Mouse (Mus musculus) lung, postnatal 4 days (tissue): Measurements from ENCODE around the gene Ccr1l1.

Experiments
- DNase-seq, 2 experiments: peaks; one replicate each; pipeline ENCODE4 v3.0.0; 2021

The Ccr1l1 gene

DNA sequence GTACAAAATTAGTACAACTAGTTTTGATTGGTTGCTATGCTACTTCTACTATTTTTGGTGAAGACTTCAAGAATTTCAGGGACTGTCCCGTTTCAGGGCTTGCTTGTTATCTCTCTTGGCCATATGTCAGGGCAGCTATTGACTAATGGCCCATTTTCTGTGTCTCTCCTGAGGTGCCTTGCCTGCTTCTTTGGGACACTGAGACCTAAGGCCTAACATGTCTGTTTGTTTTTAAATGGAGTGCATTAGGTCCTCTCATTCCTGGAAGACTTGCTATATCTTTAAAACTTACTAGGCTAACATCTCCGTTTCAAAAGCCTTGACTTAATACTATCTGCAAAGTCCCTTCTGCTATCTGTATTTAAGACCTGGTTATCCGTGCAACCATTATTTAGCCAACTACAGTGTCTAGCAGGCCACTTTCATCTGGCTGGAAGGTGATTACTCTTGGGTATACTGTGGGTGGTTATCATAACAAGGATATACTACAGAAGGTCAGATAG is 20.2 kb downstream of the Ccr1l1 start:
- no peak for DNase-seq

DNA sequence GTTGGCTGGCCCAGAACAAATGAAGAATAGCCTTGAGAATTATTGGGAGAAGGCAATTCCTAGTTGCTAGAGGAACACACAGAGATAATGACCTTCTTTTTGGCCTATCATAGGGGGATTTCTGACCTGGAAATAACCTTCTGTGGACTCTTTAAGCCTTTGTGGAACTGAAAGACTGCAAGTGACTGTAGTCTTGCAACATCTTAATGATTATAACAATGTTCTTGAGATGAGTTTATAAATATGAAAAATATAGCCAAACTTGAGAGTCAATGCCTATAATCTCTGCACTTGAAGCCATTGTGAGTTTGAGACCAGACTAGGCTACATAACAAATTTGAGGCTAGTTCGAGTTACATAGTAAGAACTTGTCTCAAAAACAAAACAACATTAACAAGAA is 21.3 kb downstream of the Ccr1l1 start:
- DNase-seq = no peak

DNA sequence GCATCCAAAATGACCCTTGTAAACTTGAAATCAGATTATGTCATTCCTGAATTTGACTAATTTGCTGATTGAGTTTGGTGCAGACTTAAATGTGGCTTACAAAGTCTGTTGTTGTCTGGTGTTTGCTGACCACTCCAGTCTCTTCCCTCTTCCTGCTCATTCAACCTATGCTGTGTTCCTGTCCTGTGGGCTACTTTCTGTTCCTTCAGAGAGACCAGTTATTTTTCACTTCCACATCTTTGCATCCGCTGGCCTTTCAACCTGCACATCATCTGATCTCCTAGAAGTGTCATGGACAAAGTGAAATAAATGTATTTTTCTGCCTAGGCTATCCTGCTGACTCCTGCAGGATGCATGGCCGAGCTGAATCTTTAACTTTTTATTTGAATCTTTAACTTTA is 24.7 kb downstream of the Ccr1l1 start:
- DNase-seq = no peak

DNA sequence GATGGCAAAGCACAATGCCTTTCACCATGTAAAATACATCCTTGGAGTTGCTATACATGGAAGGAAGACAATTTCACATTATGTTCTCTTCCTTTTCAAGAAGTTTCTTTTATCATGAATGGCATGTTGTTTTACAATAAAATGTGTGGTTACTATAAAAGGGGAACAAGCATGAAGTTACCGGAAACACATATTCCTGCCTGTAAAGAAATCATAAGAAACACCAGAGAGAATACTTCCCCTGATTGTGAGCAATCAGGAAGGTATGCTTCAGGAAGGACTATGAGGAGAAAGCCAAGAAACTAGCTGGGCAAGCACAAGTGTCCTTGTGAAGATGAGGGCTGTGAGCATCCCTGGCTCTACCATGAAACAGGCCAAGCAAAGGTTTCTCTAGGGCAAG is 27.0 kb downstream of the Ccr1l1 start:
- no peak for DNase-seq

DNA sequence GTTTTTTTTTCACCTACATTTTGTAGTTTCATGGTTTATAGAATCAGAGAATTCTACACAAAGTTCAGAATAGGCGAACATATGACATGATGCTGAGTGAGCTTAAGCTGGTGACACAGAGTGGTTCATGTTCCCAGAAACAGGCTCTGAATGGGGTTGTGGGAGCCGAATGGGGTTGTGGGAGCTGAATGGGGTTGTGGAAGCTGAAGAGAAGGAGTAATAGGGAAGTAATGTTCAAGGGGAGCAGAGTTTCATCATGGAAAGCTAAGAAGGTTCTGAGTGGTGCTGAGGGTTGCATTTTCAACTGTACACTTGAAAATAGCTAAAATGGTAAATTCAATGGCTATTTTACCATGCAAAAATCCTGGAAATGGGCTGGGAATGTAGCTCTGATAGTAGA is 28.8 kb downstream of the Ccr1l1 start:
- DNase-seq = no peak

DNA sequence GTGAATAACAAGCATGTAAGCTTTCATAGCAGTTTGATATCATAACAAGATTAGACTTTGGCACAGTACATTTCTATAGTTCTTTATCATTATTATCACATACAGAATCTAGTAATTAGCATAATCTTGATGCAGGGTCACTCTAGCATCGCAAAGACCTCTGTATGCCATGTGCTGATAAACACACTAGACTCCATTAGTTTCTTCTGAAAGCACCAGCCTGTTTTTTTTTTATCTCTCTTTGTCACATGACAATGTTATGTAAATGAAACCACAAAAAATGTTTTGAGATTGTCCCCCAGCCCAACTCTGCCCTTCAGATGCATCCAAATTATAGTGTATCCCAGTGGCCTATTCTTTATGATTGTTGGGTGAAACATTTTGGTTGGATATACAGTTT is 30.4 kb downstream of the Ccr1l1 start:
- no peak for DNase-seq

DNA sequence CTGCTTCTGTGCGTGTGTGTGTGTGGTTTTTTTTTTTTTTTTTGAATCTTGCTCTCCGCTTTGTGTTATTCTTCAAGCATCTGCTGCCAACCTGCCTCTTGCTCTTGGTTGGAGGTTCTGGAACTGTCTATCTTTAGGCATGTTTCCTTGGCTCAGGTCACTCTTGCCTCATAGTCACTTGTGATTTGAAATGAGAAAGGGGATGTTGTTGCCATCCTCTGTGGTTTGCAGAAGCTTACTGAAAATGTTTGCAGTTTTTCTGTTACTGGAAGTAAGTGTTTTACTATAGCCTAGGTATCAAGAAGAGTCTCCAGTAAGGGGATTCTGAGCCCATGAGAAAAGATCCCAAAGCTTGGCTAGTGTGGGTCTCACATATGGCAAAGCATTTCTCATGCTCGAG is 36.2 kb downstream of the Ccr1l1 start:
- DNase-seq = no peak

DNA sequence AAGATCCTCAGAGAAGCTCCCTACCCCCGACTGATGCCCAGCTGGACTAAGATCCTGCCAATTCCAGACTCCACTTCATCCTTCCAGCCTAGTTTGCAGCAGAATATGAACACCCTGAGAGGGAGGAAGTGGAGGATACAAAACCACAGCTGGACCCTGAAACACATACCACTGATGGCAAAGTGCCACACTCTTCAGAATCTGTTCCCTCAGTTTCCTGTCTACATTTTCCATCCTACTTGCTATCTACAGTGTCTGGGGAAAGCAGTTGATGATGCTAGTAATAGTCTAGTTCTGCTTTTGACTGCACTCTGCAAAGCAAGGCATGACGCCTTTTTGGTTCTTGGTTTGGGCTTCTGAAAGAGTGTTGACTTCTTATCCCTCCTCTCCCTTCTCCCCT is 36.9 kb downstream of the Ccr1l1 start:
- peak in 1 of 2 experiments; percentile 34 for DNase-seq

DNA sequence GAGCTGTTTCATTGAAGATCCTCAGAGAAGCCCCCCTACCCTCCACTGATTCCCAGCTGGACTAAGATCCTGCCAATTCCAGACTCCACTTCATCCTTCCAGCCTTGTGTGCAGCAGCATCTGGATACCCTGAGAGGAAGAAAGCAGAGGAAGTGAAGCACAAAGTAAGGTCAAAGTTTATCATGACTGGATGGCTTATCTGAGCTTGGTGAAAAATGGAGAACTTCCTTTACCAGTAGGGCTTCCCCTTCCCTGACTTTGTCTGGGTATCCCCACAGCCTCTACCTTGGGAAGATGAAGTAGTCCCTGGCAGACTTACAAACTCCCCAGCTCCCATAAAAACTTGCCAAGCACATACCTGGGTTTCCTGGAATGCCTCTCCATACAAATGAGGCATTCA is 37.6 kb downstream of the Ccr1l1 start:
- no peak for DNase-seq

DNA sequence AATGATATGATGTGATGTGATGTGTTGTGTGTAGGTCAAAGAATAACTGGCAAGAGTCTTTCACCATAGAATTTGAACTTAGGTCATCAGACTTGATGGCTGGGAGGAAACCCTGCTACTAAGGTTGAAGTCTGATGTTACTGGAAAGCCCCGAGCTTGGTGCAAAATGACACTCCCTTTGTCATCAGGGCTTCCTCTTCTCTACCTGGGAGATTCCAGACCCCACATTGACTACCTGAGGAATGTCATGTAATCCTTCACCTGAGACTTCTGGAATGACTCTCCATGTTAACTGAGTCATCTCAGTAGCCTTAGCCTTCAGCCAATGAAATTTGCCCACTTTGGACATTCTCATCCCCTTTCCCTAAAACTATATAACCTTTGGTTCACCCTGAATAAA is 38.0 kb downstream of the Ccr1l1 start:
- DNase-seq = no peak

DNA sequence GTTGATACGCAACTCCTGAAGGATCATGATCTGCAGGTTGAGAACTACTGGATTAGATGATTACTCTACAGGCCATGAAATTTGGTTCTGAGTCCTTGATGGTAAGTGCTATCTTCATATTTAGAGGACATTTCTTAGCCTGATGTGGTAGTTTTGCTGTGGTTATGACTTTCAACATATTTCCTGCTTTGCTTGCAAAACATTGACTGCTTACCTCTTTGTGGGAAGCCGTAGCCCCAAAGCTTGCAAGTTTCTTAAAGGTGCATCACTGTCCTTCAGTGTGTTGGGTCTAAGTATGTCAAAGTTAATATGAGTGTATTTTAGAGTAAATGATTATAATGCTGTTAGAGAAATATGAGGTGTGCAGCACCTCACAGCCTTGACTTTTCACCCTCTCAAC is 40.2 kb downstream of the Ccr1l1 start:
- no peak for DNase-seq

DNA sequence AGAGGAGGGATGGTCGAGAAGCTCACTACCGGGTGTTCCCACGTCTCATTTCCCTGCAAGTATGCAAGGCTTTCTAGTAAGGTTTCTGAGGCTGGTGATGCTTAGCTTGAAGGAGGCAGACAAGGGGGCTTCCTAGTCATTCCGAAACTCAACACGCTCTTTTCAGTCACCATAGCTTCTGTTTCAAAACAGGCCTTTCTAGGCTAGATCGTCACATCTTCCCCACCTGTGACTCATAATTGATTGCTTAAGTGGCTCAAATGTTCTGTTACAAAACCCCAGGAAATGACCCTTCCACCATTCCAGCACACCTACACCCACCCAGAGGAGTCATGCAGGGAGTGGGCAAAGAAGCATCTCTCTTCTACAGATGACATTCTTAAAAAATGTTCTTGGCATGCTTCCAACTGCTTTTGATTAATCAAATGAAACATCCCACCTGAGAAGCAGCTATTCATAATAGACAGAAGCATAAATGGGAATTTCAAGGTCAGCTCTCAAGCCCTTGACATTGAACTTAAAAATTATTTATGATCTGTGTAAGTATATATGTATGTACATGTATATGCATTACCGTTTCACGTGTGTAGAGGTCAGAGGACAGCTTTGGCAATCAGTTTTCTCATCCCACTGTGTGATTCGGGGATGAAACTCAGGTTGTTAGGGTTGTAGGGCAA is 41.5 kb downstream of the Ccr1l1 start:
- no peak for DNase-seq

DNA sequence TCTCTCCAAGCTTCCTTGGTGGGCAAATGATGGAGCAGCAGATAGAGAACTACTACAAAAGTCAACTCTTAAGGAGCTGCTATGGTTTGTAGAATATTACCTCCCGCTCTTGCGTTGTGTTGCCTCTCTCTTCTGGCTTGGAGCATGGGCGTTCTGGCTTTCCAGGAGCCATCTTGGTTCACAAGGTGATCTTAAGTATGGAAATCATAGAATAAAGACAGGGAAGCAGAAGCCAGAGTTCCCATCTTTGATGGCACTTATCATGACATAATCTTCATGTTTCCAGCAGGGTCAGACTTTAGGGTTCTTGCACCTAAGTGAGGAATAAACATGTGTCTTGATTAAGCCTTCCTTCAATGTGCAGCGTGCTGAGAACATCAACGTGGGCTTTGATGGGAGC is 42.4 kb downstream of the Ccr1l1 start:
- DNase-seq = no peak

DNA sequence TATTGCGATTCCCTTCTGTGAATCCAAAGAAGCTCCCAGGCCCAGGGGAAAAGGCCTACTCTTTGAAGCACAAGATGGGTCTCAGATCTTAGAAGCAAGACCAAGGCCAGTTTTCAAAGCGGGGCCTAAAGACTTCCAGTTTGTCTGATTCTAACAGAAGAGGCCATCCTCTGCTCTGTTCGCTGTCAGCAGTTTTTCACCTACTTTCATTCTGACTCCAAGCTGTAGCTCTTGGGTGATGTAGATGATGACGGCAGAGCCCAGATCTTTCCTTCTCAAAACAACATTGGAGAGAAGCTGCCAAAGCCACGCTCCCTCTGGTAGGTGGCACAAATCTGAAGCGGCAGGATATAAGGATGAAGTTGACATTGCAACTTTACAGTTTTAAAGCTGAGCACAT is 42.9 kb downstream of the Ccr1l1 start:
- DNase-seq = no peak

DNA sequence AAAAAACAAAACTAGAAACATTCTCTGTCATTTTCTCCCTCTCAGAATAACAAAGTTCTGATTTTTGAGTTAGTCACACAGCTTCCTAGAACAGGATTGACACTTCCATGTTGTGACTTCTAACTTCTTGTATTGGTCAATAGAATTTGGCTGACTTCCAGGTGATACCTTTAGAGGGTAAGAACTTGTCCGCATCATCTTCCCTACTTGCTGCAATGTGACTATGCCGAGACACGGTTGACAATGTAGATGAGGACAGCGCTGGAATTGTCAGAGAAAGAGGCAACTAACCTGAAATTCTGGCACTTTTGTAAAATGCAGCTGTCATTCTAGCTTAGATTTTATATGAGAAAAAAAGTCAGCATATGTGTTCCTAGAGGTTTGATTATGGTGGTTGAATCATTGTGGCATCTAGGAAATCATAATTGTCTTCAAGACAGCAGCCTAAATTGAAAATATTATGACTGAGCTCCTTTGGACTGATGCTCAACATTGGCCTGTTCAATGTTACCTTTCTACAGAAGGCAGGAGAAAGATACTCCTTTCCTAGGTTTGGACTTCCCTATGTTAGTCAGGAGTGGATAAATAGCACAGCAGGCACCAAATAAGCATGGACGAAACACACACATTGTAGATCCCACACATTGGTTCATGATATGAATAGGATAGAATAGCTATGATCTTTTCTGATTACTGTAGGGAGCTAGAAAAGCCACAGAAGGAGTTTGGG is 44.3 kb downstream of the Ccr1l1 start:
- no peak for DNase-seq

DNA sequence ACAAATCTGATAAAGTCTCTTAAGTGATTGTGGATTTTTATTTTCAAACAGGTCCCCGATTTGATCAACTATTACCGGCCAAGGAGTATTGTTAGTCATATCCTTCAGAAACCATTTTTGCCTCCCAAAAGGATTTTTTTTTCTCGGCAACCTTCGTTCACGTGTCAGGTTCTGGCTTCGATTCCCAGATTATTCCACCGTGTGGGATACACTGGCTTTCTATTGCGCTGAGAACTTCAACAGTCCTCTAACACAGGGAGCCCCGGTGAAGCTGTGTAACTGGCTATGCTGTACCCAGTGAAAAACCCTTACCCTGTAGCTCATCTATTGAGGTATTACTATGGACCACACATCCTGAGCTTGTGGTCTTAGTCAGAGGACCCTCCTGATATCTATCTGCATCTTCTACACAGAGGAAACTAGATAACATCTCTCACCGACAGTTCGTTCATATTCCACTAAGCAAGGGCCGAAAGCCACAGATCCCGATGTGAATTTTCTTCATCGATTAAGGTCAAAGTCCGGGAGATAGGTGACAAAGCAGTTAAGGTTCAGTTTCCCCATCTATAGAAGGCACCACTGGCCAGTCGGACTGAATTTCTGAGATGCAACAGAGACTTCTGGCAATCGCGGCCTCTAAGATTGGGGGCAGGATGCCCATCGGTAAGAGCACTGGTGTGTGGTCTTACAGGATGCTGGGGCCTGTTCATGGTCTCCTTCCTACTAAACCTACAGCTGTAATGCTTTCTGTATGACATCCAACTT is 45.1 kb downstream of the Ccr1l1 start:
- no peak for DNase-seq

DNA sequence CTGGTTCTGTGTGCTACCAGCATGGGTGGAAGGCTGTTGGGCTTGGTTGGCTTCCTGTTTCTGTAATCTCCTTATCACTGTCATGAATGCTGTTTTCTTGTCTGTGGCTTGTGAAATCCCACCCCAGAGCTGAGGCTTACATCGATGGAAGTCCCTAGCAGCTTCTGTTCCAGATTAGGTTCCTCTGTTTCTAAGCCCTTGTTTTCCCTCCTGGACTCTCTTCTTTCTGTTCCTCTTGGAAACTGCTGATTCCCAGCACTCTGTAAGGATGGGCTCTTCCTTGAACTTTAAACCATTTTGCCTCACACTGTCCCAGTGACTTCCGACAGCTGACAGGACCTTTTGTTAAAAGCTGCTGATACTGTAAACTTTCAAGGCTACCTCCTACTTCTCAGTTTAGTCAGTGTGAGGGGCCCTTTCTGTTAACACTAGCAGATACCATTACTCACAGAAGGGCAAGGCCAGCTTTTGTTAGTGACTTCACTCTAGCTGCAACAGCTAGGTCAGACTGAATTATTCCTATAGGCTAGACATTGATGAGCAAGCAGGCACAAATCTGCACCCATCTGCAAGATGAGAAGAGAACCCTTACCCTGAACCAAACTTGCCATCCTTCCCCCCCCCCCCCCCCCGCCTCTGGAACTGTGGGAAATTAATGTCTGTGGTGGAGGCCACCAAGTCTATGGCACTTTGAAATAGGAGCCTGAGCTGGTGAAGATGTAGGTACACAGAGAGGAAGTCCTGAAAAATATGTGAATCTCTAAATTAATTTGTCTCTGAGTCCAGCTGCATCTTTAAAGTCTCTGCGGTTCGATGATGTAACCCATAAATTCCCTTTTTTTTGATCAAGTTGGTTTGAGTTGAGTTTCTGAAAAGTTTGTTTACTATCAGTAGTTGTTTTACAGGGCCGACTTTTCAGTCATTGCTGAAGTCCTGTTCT is 46.2 kb downstream of the Ccr1l1 start:
- DNase-seq = peak; percentile 30 to 38

DNA sequence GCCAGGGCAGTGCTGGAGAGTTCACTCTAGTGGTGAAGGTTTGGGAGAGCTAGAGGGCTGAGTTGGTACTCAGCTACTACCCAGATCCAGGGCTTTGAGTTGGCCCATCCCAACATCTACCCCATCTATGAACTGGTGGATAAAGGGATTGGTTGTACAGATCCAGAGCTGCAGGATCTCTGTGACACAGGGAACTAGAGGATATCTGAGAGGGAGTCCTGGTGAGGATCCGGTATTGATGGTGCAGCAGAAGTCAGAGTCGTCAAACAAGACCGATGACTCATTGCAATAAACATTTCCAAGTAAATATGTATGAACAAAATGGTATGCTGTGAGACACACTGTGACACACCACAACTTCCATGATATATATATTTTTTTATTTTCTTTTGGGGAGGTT is 47.3 kb downstream of the Ccr1l1 start:
- no peak for DNase-seq

DNA sequence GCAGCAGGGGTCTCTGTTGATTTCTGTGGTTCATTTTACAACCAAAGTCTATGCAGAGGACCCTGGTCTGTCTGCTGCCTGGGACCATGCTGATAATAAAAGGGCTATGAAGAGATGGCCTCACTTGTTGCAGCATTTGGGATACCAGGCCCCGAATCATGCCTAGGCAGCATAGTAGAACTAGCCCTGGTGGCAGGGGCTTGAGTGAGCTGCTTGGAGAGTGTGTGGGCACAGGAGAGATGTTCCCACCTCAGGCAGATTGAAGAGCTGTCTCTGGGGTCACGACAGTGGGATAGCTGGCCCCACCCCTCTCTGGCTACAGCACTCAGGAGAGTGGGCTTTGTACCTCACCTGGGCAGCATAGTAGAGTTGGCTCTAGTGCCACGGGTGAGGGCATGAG is 47.7 kb downstream of the Ccr1l1 start:
- DNase-seq = no peak

DNA sequence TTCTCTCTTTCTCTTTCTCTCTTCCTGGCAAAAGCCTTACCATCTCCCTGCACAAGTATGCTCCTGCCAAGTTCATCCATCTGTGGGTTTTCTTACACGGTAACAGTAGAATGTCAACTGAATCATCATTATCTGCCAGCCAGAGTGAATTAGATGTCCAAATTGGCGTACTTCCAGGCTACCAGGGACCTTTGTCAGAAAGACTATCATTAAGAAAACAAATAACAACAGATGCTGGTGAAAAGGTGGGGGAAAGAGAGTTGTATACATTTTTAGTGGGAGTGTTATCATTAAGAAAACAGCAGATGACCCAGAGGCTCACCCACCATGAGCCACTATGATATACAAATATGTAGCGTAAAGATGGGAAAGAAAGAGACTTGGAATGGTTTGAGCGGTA is 48.3 kb downstream of the Ccr1l1 start:
- DNase-seq = no peak

DNA sequence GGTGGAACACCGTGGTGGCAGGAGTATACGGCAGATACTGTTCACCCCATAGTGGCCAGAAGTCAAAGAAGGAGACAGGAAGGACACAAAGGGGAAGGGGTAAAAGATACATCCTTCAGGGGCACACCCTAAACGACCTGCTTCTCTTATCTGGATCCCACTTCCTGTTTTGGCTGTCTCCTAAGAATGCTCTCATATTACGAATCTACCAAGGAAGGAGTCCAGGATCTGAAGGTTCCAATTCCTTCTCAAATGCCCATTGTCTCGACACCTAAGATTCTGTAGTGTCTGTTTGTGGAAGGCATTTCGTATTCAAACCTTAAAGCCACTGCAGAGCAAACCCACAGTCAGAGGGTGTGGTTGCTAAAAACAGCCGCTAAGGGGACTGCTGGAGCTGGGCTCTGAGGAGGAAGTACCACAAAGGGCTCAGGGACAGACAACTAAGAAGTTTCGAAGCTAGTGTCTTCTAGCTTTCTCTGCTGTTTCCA is 49.4 kb downstream of the Ccr1l1 start:
- DNase-seq = peak; percentile 55 to 63

DNA sequence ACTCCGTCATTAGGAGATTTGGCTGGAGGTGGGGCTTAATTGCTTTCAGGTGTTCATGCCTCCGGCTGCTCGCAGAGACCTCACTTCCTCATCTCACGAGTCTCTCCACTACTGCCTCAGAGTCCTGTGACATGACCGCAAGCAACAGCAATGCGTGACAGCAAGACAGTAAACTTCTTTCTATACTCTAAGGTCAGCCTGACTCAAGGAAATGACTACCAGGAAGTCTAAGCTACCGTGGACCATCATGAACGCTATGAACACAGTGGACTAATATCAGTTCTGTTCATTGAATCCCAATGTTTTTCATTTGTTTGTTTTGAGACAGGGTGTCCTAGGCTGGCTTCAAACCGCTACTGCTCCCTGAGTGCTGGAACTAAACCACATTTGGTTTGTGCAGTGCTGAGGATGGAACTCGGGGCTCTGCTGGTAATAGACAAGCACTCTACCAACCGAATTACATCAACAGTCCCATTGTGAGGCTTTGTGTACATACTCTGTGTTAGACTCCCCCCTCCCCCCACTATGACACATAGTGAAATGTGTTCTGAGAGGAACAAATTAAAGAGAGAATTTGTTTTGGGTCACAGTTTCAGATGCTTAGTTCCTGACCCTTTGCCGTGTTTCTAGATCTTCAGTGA is 50.0 kb downstream of the Ccr1l1 start:
- peak; percentile 58 to 64 for DNase-seq
